In the genomic region with DNA sequence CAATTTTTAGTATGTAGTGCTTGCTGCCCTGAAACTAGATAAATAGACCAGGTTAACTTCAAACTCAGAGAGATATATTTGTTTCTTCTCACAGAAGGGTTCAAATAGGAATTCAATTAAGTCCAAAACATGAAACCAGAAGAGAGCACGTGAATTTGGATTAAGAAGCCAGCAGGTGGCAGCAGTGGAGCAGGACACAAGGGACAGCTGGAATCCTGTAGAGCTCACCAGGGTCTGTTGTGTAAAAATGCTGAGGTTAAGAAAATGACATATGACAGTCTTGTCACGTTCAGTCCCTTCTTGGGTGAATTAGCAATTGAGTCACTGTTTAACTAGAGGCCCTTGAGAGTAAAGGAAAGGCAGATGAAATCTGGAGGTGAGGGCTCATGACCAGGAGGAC, we compare ENCODE assay signal across 8 mouse cellular contexts. TPM values are rescaled to one million over a fixed set of nuclear protein-coding genes. Genes with fewer than 3 reads are reported as not detected.
DNase-seq lines count a peak whose midpoint lies in the region; ATAC-seq and TF ChIP-seq lines count a peak whose summit lies in the region.
"Had no signal": no experiment of that assay in that cellular context is flagged by ENCODE, and none has a peak within 500 bp of the region (broad histone marks: within the 10 kb centered on the region; RNA-seq: fewer than 3 reads in every experiment).

No protein-coding gene starts in this region.

- intact Hi-C loops in heart, postnatal 36 days (cut with DNase I), result loop anchor here (5.0 kb wide), 2 partner anchors 251 to 271 kb away; a partner anchor contains a TSS
- intact Hi-C loops in left cerebral cortex, adult 2 months (cut with DNase I), result loop anchor here (1.0 to 5.0 kb wide), 5 partner anchors 66 to 271 kb away; a partner anchor contains a TSS

- no peaks in the 10 kb centered on the region for H3K9me3 ChIP-seq in neural tube, embryonic 15.5 days (replicated peaks)
- H3K9me3 ChIP-seq: limb, embryonic 15.5 days had no signal

- peak; percentile 27 for DNase-seq in neural tube, embryonic 10.5 days (ENCODE audit: extremely low spot score, low spot score)
- peak; percentile 18 for DNase-seq in WW6 (ENCODE audit: low read depth, low spot score)
- peak; percentile 16 to 25 for DNase-seq in cerebellum, adult 2 months
- peak; percentile 16 to 44 for DNase-seq in heart, postnatal 36 days
- peak; percentile 55 to 56 for DNase-seq in left cerebral cortex, adult 2 months (ENCODE audit: extremely low spot score in 1 of 2, low spot score in 2 of 2)

- no peaks in the 10 kb centered on the region for H3K27me3 ChIP-seq in neural tube, embryonic 15.5 days (replicated peaks)
- no peaks in the 10 kb centered on the region for H3K27me3 ChIP-seq in cerebellum, adult 2 months (ENCODE audit: control insufficient read depth, insufficient read depth, low read length)
- H3K27me3 ChIP-seq: limb, embryonic 15.5 days had no signal

- H3K4me1 ChIP-seq in neural tube, embryonic 15.5 days, result no peaks in the 10 kb centered on the region
- H3K4me1 ChIP-seq in cerebellum, adult 2 months (ENCODE audit: control insufficient read depth, insufficient read depth, low read length), result no peaks in the 10 kb centered on the region
- H3K4me1 ChIP-seq: limb, embryonic 15.5 days had no signal

- H3K27ac ChIP-seq in neural tube, embryonic 15.5 days (replicated peaks), result no peak overlapping the region
- no peak overlapping the region for H3K27ac ChIP-seq in cerebellum, adult 2 months (ENCODE audit: insufficient read depth, low read length)
- no peak overlapping the region for H3K27ac ChIP-seq in left cerebral cortex, adult 2 months
- H3K27ac ChIP-seq: limb, embryonic 15.5 days had no signal

- TF ChIP-seq CTCF in cerebellum, adult 2 months (IDR thresholded peaks at IDR 0.05; ENCODE audit: borderline replicate concordance, insufficient read depth, low read depth, low read length), result peak; percentile 45; the same call in 1 of the 2 replicates
- peak; percentile 73 for TF ChIP-seq CTCF in left cerebral cortex, adult 2 months (IDR thresholded peaks at IDR 0.05)

- TF ChIP-seq POLR2A in cerebellum, adult 2 months (IDR thresholded peaks at IDR 0.05; ENCODE audit: borderline replicate concordance, insufficient read depth, low read length), result no peak

- no peak for ATAC-seq in neural tube, embryonic 15.5 days (ENCODE audit: low FRiP score)
- ATAC-seq in monocyte, adult 5-6 weeks (replicated peaks; ENCODE audit: insufficient number of reproducible peaks, low FRiP score, low TSS enrichment, poor library complexity, severe bottlenecking), result peak; percentile 33; the same call in 1 of the 2 replicates

- no peak overlapping the region for H3K9ac ChIP-seq in neural tube, embryonic 15.5 days (replicated peaks)
- H3K9ac ChIP-seq: limb, embryonic 15.5 days had no signal

- no peak overlapping the region for H3K4me3 ChIP-seq in neural tube, embryonic 15.5 days (replicated peaks)
- H3K4me3 ChIP-seq in cerebellum, adult 2 months (replicated peaks; ENCODE audit: insufficient read depth, low read depth, low read length), result no peak overlapping the region
- no peak overlapping the region for H3K4me3 ChIP-seq in left cerebral cortex, adult 2 months
- H3K4me3 ChIP-seq: limb, embryonic 15.5 days had no signal

- 8% methylated on average over 2 of the region's 2 CpGs for WGBS in neural tube, embryonic 15.5 days
- 2% methylated on average over 2 of the region's 2 CpGs for WGBS in cerebellum, adult 2 months

- H3K36me3 ChIP-seq in neural tube, embryonic 15.5 days, result no peaks in the 10 kb centered on the region
- H3K36me3 ChIP-seq: limb, embryonic 15.5 days had no signal

- no peak overlapping the region for H3K4me2 ChIP-seq in neural tube, embryonic 15.5 days
- H3K4me2 ChIP-seq: limb, embryonic 15.5 days had no signal

RNA-seq across cellular contexts. Expression of a gene that starts 14.3 kb away (rescaled TPM):
- polyA plus RNA-seq in neural tube, embryonic 15.5 days (2015; fragmentation: Nextera tagmentation; extraction: Ambion mirVana), result not detected in 2 replicates
- polyA plus RNA-seq in cerebellum, adult 2 months (2012; rRNA removed), result 0.11 and 0.23 TPM in 2 replicates
- total RNA-seq in heart, postnatal 36 days (2021), result 1 to 10 TPM in 1 of 2 experiments, under 1 TPM in 1; 0.80 to 1.0 TPM
- not detected for total RNA-seq in left cerebral cortex, adult 2 months (2021)
- 111 to 176 TPM (median 151 TPM) in 3 replicates for total RNA-seq in monocyte, adult 5-6 weeks (2017)

RNA-seq across cellular contexts. Expression of a gene that starts 28.0 kb away (rescaled TPM):
- polyA plus RNA-seq in neural tube, embryonic 15.5 days (2015; fragmentation: Nextera tagmentation; extraction: Ambion mirVana), result 0.41 TPM in 1 of 2 replicates, not detected in the other
- polyA plus RNA-seq in cerebellum, adult 2 months (2012; rRNA removed), result not detected in 2 replicates
- 1 to 10 TPM; 1.1 to 1.2 TPM for total RNA-seq in heart, postnatal 36 days (2021)
- not detected for total RNA-seq in left cerebral cortex, adult 2 months (2021)
- 98.4 to 185 TPM (median 149 TPM) in 3 replicates for total RNA-seq in monocyte, adult 5-6 weeks (2017)

RNA-seq across cellular contexts. Expression of a gene that starts 35.5 kb away (rescaled TPM):
- polyA plus RNA-seq in neural tube, embryonic 15.5 days (2015; fragmentation: Nextera tagmentation; extraction: Ambion mirVana), result 1.7 TPM in 1 of 2 replicates, not detected in the other
- polyA plus RNA-seq in cerebellum, adult 2 months (2012; rRNA removed), result 2.9 TPM in 2 replicates
- under 1 TPM; 0.19 to 0.28 TPM for total RNA-seq in heart, postnatal 36 days (2021)
- total RNA-seq in left cerebral cortex, adult 2 months (2021), result under 1 TPM in 1 of 2 experiments, not detected in 1; 0.14 TPM
- total RNA-seq in monocyte, adult 5-6 weeks (2017), result not detected in 3 replicates

RNA-seq across cellular contexts. Expression of a gene that starts 49.8 kb away (rescaled TPM):
- polyA plus RNA-seq in neural tube, embryonic 15.5 days (2015; fragmentation: Nextera tagmentation; extraction: Ambion mirVana), result 0.31 and 0.65 TPM in 2 replicates
- 0.41 TPM in 2 replicates for polyA plus RNA-seq in cerebellum, adult 2 months (2012; rRNA removed)
- 1 to 10 TPM; 3.2 TPM for total RNA-seq in heart, postnatal 36 days (2021)
- total RNA-seq in left cerebral cortex, adult 2 months (2021), result 1 to 10 TPM in 1 of 2 experiments, under 1 TPM in 1; 0.54 to 1.3 TPM
- 231 to 298 TPM (median 257 TPM) in 3 replicates for total RNA-seq in monocyte, adult 5-6 weeks (2017)

Comparison
In these comparisons a context has a peak if more than half of its experiments do, and no peak if none do; other contexts are left out.
1. RNA of a gene that starts 14.3 kb away (total RNA-seq): 111 to 176 TPM in monocyte, adult 5-6 weeks; 0.80 to 1.0 TPM in heart, postnatal 36 days and not detected in left cerebral cortex, adult 2 months; every median in the first group is over 10 times any median in the second.
2. RNA of a gene that starts 28.0 kb away (total RNA-seq): 98.4 to 185 TPM in monocyte, adult 5-6 weeks; 1.1 to 1.2 TPM in heart, postnatal 36 days and not detected in left cerebral cortex, adult 2 months; every median in the first group is over 10 times any median in the second.
3. Peak in every context shown above with its lines, with median percentiles within 50 percentile points of each other: DNase-seq.